Mouse (Mus musculus): ENCODE measurements around the gene Evx1.
A peak's percentile ranks its signal among the peaks of the same experiment; 100 is the strongest.

Gene Evx1

DNA sequence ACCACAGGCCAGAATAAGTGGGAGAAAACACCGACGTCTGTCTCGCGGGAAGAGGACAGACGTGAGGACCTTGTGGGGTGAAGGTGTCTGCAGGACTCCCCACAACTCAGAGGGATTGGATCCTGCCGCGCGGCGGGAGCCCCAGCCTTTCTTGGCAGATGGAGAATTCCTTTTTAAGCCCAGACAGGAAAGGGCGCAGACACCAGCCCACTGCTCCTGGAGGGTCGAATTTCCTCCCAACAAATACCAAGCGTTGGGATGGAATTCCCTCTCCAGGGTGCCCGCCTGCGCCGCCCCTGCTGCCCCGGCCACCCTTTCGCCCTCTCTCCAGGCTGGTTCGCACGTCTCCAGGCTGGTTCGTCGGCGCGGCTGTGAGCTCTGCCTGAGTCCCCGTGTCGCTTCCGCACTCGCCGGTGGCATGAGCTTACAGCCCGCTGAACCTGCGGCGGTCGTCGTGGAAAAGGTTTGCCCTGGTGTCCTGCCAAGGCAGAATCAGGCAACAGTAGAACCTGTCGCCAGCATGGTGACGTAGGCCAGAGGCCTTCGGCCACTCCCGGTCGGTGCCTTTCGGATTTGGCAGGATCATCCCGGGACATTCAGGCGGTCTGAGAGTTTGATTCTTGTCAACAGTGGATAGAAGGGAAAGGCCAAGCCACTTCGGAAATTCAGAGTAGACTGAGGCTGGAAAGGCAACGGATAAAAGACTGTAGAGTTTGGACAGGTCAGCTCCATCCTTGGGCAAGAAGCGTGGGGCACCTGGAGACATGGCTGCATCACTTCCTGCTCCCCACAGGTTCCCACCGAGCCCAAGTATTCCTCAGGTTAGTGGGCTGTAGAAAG lies 22.1 kb upstream of the Evx1 start:
- DNase-seq: no peak

DNA sequence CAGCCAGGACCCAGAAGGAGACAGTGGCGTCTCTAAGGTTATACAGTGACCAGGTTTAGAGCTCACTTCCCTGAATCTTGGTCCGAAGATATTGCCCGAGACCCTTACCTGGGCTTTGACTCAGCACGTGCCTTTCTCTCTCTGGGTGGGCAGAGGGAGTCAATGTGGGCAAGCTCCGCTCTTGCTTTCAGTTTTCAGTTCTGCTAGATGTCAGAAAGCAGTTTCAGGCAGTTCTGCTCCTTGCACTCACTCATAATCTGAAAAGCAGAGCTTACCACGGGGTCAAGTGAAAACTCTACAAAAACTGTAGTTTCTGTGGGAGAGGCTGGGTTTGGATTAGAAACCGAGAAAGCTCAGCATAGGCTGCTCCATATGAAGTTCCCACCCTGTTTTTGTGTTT lies 21.0 kb upstream of the Evx1 start:
- no peak for DNase-seq

DNA sequence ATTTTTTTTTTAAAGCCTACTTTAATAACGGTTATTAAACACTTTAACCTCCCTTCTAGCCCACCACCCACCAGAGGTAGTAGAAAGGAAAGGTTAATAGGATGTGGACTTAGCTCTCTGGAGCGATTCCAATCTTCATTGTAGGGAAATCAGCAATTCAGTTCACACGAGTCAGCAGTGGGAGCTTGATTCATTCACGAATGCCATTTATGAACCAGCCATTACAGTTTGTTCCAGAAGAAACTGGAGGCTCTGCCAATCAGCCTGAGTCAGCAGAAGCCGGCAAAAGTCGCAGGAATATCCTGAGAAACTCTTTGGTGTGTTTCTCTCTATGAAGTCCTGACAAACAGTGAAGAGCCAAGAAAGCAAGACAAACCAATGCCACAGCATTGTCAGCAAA lies 18.7 kb upstream of the Evx1 start:
- no peak for DNase-seq

DNA sequence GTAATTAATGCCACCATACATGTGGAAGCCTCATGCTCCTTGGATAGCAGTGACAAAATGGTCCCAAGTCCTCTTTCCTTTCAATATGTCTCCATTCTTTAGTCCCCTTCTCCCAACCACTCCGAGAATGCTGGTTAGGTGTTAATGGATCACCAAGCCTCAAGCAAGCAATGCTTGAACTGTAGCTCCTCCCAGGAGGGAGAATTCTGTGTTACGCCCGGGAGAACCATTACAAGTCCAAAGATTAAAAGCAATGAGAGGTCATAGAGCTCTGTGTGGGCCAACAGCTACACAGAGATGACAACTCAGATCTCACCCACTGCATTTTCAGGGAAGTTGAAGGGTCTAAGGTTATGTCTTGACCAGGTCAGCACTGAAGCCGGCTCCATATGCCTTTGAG lies 14.8 kb upstream of the Evx1 start:
- no peak for DNase-seq

DNA sequence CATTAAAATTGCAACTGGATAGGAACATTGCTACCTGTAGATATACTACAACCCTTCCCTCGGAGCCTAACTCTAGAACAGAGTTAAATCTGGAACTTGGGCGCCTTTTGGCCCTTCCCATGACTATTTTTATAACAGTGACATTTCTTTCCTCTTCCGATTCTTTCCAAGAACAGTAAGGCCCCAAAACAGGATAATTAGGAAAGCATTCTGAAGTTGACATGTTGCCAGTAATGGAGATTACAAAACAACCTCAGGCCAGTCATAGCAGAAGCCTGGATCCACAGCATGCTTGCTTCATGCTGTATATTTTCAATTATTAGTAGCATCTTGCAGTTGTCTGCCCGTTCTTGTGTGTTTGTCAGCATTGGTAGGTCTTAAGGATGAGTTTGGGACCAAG lies 12.5 kb upstream of the Evx1 start:
- DNase-seq: no peak

DNA sequence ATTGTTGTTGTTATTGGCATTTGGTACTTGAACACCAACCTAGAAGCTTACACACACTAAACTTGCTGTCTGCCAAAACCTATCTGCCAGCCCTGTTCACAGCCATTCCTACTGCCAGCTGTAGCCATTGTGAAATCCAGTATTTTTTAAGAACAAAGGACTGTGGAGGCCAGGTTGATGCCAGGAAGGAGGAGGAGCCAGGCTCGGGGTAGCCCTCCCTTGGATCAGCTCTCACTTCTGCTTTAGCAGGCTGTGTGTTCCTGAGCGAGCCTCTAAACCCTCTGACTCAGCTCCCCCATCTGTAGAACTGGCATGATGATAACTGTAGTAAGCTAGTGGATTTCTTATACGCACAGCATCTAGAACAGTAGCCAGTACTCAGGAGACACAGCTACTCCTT lies 9.9 kb upstream of the Evx1 start:
- no peak for DNase-seq

DNA sequence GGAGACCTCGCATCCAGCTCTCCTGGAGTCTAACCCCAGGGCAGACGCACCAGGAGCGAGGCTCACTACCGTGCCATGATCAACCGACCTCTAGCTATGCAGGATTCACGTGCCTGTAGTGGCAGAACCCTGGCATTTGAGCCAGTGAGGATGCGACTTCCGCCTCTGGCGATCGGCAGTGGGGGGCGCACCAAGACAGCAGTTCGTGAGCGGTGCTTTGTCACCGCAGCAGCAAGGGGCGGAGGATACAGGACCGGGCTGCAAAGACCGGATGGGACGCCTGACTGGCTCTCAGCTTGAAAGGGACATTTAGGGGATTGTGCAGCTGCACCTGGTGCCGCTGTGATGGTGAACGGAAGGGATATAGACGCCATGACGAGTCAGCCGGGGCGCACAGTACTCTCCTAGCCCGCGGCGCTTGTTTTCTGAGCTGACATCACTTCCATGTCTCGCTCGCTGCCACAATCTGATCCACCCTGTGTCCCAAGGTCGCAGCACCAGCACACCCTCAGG lies 7.4 kb upstream of the Evx1 start:
- DNase-seq: peak; percentile 47

DNA sequence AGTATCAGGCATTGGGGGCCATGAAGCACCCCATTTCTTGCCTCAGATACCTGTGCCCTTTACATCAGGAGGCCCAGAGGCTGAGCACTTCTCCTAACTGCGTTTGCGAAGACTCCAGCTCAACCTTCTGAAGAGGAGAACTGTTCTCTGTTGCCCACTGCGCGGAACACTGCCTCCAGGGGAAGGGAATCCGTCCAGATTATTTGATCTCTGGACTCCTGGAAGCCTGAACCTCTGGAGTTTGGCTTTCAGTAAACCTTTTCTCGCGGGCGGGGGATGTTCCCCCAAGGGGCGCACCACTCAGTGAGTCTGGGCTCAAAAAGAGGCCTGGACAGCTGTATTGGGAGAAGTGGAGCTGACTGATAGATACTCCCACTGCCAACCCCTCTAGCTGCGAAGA lies 3.5 kb upstream of the Evx1 start:
- no peak for DNase-seq

DNA sequence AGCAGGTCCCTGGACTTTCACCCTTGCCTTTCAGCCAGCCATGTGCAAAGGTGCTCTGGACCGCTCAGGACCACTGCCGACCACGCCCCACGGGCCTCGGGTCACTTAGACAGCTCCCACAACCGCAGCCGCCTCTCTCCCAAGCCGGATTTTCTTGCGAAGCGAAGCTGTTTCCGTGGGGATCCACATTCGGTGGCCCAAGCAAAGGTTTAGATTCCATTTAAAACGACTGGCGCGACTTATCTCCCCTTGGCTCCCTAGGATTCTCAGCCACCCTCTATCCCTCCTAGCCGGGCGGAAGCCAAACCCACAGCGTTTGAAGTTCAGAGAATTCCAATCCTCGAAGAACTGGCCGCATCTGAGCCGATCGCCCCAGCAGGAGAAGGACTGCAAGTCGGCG lies 2.9 kb upstream of the Evx1 start:
- no peak for DNase-seq

DNA sequence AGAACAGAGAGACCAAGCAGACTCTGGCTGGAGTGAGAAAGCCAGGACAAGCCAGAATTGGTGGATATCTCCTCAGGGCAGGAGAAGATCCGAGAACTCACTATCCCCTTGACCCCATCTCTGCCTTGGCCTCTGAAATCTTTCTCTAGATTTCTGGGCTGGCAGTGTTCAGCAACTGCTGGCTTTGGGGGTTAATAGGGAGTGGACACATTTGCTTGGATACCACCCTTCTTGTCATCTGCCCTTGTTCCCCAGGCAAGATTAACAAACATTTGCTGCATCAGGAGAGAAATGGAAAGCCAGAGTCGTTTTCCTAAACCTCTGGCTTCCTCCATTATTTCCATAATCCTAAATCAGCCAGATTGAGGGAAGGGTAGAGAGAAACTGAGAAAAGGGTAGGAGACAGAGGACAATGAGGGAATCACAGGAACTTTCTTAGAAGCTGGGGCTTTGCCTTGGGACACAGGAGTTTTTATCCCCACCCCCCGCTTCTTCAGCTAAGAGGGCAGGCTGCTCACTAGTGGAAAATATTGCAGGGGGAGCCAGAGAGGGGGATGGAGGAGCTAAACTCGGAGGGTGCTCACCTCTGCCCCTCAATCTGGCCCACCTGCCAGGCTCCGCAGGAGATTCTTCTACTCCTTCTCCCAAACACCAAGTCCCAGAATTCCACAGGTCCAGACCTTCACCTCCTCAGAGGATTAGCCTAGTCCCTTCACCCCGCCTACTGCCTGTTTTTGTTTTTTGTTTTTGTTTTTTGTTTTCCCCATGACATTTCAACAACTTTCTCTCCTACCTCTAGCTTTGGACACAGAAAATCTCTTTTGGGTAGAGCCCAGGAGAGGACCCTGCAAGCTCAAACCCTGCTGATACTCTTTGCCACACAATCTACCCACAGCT lies 1.4 kb upstream of the Evx1 start:
- DNase-seq: no peak

DNA sequence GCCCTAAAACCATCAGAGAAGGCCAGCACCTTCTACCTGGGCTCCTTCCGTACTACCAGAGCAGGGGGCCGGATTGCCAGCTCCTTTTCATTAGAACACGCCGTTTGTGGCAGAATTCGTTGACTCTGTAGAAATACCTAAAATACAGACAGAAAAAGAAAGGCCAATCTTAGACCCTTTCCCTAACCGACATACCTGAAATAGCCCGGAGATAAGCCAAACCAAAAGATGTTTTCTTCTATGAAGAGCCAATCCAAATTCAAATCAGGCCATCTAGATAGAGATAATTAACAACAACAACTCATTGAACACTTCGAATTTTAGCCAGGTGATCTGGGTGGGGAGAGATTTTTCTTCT lies 761 bp upstream of the Evx1 start:
- no peak for DNase-seq

DNA sequence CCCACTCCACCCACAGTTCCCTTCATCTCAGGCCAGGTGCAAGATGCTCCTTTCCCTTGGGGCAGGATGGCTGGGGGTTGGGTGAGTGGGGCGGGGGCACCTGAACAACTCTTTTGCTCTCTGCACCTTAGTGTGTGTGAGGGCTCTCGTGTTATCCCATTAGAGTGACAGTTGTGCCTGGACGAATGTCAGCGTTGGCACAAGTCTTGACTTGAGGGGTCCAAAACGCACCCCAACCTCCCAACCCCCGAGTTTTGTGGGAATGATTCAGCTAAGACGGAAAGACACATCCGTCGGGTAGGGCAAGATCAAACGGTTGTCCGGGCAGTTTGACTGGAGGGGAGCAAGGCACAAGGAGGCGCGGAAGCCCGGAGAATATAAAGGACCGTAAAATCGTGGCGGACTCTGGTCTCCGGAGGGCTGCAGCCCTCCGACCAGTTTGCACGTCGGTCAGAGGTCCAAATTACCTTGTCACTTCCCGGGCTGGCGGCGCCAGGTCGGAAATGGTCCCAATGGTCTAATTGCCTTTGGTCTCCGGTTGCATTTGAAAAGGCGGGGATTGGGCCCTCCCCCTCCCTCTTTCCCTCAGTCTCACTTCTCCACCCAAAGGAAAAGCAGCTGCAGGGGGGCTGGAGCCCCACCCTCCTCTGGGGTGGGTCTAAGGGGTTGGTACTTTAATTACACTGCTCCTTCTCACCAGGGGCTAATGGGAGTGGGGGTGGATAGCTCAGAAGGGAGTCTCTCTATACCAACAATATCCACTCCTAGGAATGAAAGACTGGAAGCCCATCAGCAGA lies 1.2 kb downstream of the Evx1 start:
- no peak for DNase-seq

DNA sequence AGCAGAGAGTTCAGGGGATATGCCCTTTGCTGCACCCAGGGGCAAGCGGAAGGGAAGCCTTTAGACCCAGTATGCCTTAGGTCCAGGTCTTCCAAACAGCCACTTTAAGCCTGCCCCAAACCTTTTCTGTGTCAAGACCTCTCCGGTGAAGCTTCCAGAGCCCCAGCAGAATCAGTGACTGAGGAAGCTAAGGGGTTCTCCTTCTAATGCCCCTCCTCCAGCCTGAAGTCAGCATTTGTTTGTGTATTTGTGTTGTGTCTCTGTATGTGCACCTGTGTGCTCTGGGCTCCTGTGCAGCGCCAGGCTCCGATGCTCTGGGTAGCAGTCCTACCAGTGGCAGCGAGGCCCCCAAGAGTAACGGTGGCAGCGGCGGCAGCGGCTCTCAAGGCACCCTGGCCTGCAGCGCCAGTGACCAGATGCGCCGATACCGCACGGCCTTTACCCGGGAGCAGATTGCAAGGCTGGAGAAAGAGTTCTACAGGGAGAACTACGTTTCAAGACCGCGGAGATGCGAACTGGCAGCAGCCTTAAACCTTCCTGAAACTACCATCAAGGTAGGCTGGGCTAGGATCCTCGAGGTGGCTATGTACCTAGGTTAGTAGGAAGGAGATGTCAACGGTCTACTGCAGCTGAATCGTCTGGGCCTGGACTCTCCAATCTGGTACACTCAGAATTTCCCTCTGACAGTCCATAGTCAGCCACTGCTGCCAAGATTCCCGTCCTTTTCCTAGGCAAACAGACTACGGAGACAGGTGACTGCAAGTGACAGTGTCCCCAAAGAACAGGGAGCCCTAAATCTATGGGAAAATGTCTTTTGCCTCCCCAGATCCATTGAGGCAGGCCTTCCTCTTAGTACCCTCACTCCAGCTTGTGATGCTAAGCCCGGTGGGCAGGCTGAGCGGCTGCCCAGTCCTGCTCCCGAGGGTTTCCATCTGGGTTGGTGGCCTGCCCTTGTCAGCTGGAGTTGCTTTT lies 2.4 kb downstream of the Evx1 start:
- no peak for DNase-seq

DNA sequence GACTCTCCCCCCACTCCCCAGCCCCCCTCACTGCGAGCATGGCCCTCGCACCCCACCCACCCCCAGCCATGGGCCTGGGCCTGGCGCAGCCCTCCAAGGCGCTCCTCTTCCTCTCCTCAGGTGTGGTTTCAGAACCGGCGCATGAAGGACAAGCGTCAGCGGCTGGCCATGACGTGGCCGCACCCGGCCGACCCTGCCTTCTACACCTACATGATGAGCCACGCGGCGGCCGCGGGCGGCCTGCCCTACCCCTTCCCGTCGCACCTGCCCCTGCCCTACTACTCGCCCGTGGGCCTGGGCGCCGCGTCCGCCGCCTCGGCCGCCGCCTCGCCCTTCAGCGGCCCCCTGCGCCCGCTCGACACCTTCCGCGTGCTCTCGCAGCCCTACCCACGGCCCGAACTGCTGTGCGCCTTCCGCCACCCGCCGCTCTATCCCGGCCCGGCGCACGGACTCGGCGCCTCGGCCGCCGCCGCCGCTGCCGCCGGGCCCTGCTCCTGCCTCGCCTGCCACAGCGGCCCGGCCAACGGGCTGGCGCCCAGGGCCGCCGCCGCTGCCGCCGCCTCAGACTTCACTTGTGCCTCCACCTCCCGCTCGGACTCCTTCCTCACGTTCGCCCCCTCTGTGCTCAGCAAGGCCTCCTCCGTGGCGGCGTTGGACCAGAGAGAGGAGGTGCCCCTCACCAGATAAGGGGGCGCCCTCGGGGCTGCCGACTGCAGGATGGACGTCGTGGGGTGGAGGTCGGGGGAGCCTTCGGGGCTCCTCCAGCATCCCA lies 3.3 kb downstream of the Evx1 start:
- DNase-seq: no peak

DNA sequence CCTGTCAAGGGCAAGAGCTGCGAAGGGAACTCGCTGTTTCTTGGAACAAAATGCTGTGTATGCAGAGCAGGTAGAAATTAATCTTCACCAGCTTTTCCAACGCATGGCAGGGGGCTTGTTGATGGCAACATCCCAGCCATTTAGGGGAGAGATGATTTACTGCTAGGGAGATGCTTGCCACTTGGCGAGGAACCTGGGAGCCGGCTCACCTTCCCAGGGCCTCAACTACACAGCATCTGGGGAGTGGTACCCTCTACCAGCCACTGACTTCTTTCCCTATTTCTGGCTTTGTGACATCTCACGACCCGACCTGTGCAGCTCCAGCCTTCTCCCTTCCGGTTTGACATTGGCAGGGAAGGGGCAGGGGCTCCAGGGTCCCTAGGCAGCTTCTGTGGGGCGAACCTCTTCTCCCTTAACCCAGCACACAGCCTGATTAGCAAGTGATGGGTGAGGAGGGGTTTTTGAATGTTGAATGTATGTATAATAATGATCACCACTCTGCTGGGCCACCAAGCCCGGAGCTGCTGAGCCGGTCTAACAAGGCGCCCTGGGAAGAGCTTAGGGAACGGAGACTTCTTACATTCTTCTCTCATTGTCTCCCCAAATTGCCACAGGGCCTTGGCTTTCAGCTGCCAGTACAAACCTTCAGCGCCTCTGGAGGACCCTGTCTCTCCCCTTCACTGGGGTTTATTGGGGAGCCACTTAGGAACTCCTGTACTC lies 4.3 kb downstream of the Evx1 start:
- DNase-seq: no peak

DNA sequence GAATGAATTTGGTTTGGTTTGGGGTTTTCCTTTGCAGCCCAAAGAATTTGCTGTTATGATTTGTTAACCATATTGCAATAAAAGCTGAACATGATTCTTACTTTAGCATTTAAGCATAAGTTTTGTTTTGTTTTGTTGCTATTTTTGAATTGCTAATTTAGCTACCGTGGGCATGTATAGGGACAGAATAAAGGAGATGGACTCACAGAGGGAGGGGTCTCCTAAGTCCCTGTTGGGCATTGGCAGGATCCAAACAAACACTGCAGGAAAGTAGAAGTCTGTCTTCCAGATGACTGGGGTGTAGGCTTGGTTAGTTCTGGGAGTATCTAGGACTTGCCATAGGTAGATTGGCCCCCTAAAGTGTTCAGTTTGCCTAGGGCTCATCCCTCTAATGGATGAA lies 5.0 kb downstream of the Evx1 start:
- no peak for DNase-seq

DNA sequence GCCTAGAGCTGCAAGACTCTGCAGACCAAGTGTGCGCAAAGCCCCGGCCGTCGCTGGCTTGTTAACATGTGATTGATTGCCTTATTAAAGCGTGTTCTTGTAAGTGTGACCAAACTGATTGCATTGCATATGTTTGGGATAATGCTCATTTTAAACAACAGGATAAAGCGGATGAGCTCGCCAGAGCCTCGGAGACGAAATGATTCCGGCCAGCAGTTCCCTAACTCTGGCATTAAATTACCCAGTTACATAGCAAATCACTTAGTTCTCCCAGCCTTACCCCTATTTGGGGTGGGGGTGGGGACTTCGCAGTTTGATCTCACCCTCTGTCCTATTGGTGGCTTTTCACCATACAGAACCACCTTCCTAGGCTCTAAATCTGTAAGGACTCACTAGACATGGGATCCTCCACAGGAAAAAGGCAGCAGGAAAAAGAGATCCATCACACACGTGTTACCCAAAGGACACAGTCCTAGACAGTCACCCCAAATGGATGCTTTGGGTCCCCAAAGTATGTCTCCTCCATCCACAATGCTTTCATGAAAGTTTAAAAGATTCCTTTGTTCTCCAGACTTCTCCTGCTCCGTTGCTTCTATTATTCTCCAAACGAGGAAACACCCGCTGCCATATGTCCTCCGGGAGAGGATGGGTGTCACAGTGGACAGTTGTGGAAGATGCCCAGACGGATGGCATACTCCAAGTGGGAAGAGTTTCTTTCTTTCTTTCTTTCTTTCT lies 6.8 kb downstream of the Evx1 start:
- DNase-seq: no peak

DNA sequence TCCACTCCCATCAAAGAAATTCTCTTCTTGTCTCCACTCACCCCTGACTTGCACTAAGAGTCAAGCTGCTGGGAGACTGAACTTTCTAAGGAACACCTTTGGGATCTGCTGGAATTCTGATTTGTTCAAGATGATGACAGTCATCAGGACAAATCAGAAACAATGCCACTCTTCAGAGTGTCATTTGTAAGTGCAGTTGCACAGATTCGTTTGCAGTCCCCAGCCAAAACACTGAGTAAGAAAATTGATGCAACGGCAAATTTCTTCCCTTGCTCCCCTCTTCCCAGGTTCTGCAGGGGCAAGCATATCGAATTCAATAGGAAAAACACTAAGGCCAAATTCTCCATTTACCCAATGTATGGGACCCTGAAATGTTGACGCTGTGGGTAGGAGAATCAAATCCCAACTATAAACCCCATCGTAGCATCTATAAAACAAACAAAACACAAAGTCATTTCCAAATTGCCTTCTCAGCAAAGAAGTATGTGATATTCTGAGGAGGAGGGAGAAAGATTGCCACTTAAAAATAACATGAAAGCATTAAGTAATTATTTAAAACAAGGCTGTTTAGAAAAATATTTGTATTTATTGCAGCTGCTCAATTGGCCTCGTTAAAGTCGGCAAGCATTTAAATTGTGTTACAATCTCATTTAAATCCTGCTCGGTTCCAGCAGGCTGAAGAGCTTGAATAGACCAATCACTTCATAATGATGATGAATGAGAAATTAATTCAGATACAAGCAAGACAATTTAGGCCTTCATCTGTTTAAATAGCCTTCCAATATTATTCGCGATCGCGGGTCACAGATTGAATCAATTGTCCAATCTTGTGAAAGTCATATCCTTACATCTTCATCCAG lies 7.9 kb downstream of the Evx1 start:
- DNase-seq: no peak

DNA sequence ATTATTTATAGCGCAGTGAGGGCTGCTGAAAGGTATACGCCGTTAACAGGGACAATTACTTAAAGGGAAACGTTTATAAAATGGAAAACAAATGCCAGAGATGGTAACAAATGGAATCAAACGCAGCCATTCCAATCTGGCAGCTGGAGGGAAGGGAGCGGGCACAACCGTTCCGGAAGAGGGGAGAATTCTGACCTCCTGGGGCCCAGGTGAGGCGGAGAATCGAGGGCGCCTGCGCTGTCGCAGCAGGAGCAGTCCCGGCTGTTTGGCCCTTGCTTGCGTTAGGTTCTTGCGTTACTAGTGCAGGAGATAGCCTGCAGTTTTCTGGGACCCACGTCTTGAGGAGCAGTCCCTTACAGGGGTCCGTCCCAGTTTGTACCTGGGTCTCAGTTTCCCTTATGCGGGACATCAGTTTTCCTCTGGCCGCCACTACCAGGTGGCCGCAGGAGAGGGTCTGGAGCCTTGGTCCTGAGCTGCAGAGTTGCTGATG lies 8.6 kb downstream of the Evx1 start:
- DNase-seq: no peak

Measured in right cerebral cortex, adult 18-20 months (tissue).